Mouse (Mus musculus): Measurements from ENCODE around the gene Ubald2. TPM values are rescaled to one million over a fixed set of nuclear protein-coding genes. Genes with fewer than 3 reads are reported as not detected.

Gene Ubald2
- polyA plus RNA-seq, 1 experiment from 2014 or later = 34.2 TPM

GRCm38 (mm10) chr11:116443935-116444334, 10.0 kb downstream of the Ubald2 start:
- 84% methylated on average over 6 of the region's 6 CpGs for WGBS
- Histone ChIP-seq H3K4me3 (no peak overlapping the region), H3K4me1 (replicated peaks) (peaks cover 26% of the 10 kb centered on the region), H3K4me2 (no peak overlapping the region), H3K36me3 (peaks cover 9% of the 10 kb centered on the region), H3K9ac (no peak overlapping the region), H3K9me3 (replicated peaks) (no peaks in the 10 kb centered on the region), H3K27ac (ENCODE audit: poor library complexity, severe bottlenecking) (no peak overlapping the region), H3K27me3 (replicated peaks) (peaks cover 26% of the 10 kb centered on the region)
- ATAC-seq (ENCODE audit: insufficient number of reproducible peaks, low FRiP score) = no peak

- peaks cover 11% of the 10 kb centered on the region for H3K4me1 ChIP-seq (replicated peaks)
- peaks cover 26% of the 10 kb centered on the region for H3K27me3 ChIP-seq (replicated peaks)
- no peak overlapping the region for H3K4me3 ChIP-seq
- H3K36me3 ChIP-seq = no peaks in the 10 kb centered on the region
- H3K4me2 ChIP-seq = peak overlapping the region; percentile 44
- H3K27ac ChIP-seq (ENCODE audit: poor library complexity, severe bottlenecking) = no peak overlapping the region
- H3K9ac ChIP-seq = no peak overlapping the region
- ATAC-seq (ENCODE audit: insufficient number of reproducible peaks, low FRiP score) = peak; percentile 56
- H3K9me3 ChIP-seq (replicated peaks) = peaks cover 13% of the 10 kb centered on the region
- 21% methylated on average over 16 of the region's 16 CpGs for WGBS
These were observed 11.9 kb downstream of the Ubald2 start for GRCm38 (mm10) chr11:116445596-116446307.

DNA sequence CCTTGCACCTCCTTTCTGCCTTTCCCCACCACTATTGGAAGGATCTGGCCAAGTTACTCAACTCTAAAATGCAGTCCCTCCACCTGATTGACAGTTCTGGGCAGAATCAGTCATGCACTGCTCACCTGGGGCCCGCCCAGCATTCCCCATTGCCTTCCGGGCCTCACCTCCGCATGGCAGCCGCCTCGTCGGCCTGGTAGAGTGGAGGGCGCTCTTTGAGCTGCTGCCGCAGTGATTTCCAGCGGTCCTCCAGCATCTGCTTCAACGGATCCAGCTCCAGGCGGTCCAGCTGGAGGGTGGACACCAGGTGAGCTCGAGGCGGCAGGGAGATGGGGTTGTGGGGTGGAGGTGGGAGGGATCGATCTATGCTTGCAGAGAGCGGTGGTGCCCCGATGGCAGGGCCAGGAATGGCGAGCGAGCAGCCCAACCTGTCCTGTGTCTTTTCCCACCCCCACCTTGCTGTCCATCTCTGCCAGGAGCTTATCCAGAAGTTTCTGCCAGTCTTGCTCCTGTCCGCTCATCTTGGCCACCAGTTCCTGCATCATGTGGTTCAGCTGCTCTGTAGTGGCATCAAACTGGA, 12.5 kb downstream of the Ubald2 start:
- peaks cover 13% of the 10 kb centered on the region for H3K9me3 ChIP-seq (replicated peaks)
- 12% methylated on average over 19 of the region's 19 CpGs for WGBS
- peaks cover 9% of the 10 kb centered on the region for H3K4me1 ChIP-seq (replicated peaks)
- no peak overlapping the region for H3K4me2 ChIP-seq
- H3K9ac ChIP-seq = no peak overlapping the region
- H3K36me3 ChIP-seq = no peaks in the 10 kb centered on the region
- no peak overlapping the region for H3K4me3 ChIP-seq
- ATAC-seq (ENCODE audit: insufficient number of reproducible peaks, low FRiP score) = no peak; the same call in 1 of the 2 replicates
- peaks cover 26% of the 10 kb centered on the region for H3K27me3 ChIP-seq (replicated peaks)
- H3K27ac ChIP-seq (ENCODE audit: poor library complexity, severe bottlenecking) = no peak overlapping the region

DNA sequence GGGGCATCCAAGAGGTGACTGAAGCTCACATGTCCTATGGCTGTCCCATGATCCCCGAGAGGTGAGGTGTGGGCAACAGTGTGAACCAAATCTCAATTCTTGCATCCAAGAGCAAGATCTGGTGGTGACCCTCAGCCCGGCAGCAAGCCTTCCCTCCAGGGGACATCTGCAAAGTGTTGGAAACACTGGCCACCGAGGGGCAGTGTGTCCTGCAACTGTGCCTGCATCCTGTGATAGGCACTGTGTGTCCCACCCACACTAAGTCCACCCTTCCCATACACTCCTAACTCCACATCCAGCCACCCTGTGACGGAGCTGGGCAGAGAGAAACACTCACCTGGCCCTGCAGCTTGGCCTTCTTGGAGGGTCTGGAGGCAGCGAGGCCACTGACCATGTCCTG, 13.9 kb downstream of the Ubald2 start:
- Histone ChIP-seq H3K36me3 (no peaks in the 10 kb centered on the region), H3K4me1 (replicated peaks) (peaks cover 9% of the 10 kb centered on the region), H3K27ac (ENCODE audit: poor library complexity, severe bottlenecking) (no peak overlapping the region), H3K9ac (no peak overlapping the region), H3K4me2 (no peak overlapping the region), H3K27me3 (replicated peaks) (peaks cover 26% of the 10 kb centered on the region), H3K9me3 (replicated peaks) (peaks cover 13% of the 10 kb centered on the region), H3K4me3 (no peak overlapping the region)
- 59% methylated on average over 5 of the region's 5 CpGs for WGBS
- ATAC-seq (ENCODE audit: insufficient number of reproducible peaks, low FRiP score) = no peak

GRCm38 (mm10) chr11:116449341-116449740, 15.4 kb downstream of the Ubald2 start:
- no peak for ATAC-seq (ENCODE audit: insufficient number of reproducible peaks, low FRiP score)
- Histone ChIP-seq H3K9me3 (replicated peaks) (peaks cover 13% of the 10 kb centered on the region), H3K4me1 (replicated peaks) (peaks cover 9% of the 10 kb centered on the region), H3K27me3 (replicated peaks) (peaks cover 35% of the 10 kb centered on the region), H3K9ac (no peak overlapping the region), H3K4me3 (no peak overlapping the region), H3K36me3 (no peaks in the 10 kb centered on the region), H3K27ac (ENCODE audit: poor library complexity, severe bottlenecking) (no peak overlapping the region), H3K4me2 (no peak overlapping the region)
- 92% methylated on average over 3 of the region's 3 CpGs for WGBS

DNA sequence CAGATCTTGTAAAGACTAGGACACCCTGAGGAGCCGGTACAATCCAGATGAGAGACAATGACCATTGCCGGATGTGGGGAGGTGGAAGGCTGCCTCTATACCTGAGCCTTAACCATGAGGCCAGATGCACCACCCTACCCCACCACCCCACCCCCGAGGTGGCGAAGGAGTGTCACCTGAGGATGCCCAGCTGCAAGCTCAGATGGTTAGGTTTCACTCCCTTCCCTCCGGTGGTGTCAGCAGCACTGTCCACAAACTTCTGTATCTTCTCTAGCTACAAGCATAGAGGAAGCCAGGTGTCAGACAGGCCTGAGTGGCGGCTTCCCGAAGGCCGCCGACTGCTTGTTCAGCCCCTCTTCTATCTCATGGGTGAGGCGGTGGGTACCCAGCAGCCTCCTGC, 20.0 kb downstream of the Ubald2 start:
- Histone ChIP-seq H3K4me3 (no peak overlapping the region), H3K27ac (ENCODE audit: poor library complexity, severe bottlenecking) (no peak overlapping the region), H3K36me3 (no peaks in the 10 kb centered on the region), H3K27me3 (replicated peaks) (peaks cover 21% of the 10 kb centered on the region), H3K9ac (no peak overlapping the region), H3K4me2 (no peak overlapping the region), H3K9me3 (replicated peaks) (peaks cover 13% of the 10 kb centered on the region), H3K4me1 (replicated peaks) (no peaks in the 10 kb centered on the region)
- ATAC-seq (ENCODE audit: insufficient number of reproducible peaks, low FRiP score) = no peak
- 80% methylated on average over 10 of the region's 10 CpGs for WGBS

- WGBS = 70% methylated on average over 8 of the region's 8 CpGs
- no peak for ATAC-seq (ENCODE audit: insufficient number of reproducible peaks, low FRiP score)
These were observed 22.3 kb downstream of the Ubald2 start for GRCm38 (mm10) chr11:116456234-116456633.

GRCm38 (mm10) chr11:116459786-116460185, 25.9 kb downstream of the Ubald2 start:
- Histone ChIP-seq H3K4me1 (replicated peaks) (peaks cover 5% of the 10 kb centered on the region; the same call in 1 of the 2 replicates), H3K27ac (ENCODE audit: poor library complexity, severe bottlenecking) (no peak overlapping the region), H3K4me2 (no peak overlapping the region), H3K36me3 (no peaks in the 10 kb centered on the region), H3K9me3 (replicated peaks) (no peaks in the 10 kb centered on the region), H3K9ac (no peak overlapping the region), H3K4me3 (no peak overlapping the region), H3K27me3 (replicated peaks) (peaks cover 10% of the 10 kb centered on the region)
- ATAC-seq (ENCODE audit: insufficient number of reproducible peaks, low FRiP score) = no peak
- 53% methylated on average over 4 of the region's 4 CpGs for whole genome bisulfite sequencing

More at GRCm38 (mm10) chr11:116456234-116456633, 22.3 kb downstream of the Ubald2 start:
- H3K4me2 ChIP-seq = no peak overlapping the region
- no peak overlapping the region for H3K4me3 ChIP-seq
- peaks cover 21% of the 10 kb centered on the region for H3K27me3 ChIP-seq (replicated peaks)
- H3K9ac ChIP-seq = no peak overlapping the region
- H3K9me3 ChIP-seq (replicated peaks) = no peaks in the 10 kb centered on the region
- H3K27ac ChIP-seq (ENCODE audit: poor library complexity, severe bottlenecking) = no peak overlapping the region
- no peaks in the 10 kb centered on the region for H3K4me1 ChIP-seq (replicated peaks)
- H3K36me3 ChIP-seq = no peaks in the 10 kb centered on the region

- H3K9me3 ChIP-seq (replicated peaks) = no peaks in the 10 kb centered on the region
- peak; percentile 22; the same call in 1 of the 2 replicates for ATAC-seq (ENCODE audit: insufficient number of reproducible peaks, low FRiP score)
- H3K36me3 ChIP-seq = no peaks in the 10 kb centered on the region
- peaks cover 5% of the 10 kb centered on the region; the same call in 1 of the 2 replicates for H3K4me1 ChIP-seq (replicated peaks)
- no peak overlapping the region for H3K4me2 ChIP-seq
- no peak overlapping the region for H3K4me3 ChIP-seq
- H3K27me3 ChIP-seq (replicated peaks) = 0 out of 2 replicates have a peak, but pooled peaks cover 6% of the 10 kb centered on the region
- no peak overlapping the region for H3K9ac ChIP-seq
- no peak overlapping the region for H3K27ac ChIP-seq (ENCODE audit: poor library complexity, severe bottlenecking)
- 62% methylated on average over 5 of the region's 5 CpGs for WGBS
These were observed 29.4 kb downstream of the Ubald2 start for GRCm38 (mm10) chr11:116463338-116463737.

DNA sequence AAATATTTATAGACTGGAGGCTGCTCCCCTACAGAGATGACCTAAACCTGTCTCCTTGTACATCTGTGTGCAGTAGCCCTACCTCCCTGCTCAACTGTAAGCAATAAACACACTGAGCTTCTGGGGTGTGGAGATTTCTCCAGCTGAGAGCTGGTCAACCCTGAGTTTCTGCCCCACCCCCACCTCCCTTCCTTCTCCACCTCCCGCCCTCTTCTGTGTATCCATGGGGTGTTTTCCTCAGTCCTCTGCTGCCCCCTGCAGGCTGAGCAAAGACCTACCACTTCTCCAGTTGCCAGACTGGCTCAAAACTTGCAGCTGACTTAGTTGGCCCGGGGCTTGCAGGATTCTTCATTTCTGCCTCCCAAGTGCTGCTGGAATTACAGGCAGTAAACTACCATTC, 29.9 kb downstream of the Ubald2 start:
- no peak overlapping the region for H3K27ac ChIP-seq (ENCODE audit: poor library complexity, severe bottlenecking)
- H3K27me3 ChIP-seq (replicated peaks) = 0 out of 2 replicates have a peak, but pooled peaks cover 6% of the 10 kb centered on the region
- H3K36me3 ChIP-seq = no peaks in the 10 kb centered on the region
- no peaks in the 10 kb centered on the region for H3K9me3 ChIP-seq (replicated peaks)
- ATAC-seq (ENCODE audit: insufficient number of reproducible peaks, low FRiP score) = peak; percentile 79
- no peak overlapping the region for H3K9ac ChIP-seq
- no peak overlapping the region for H3K4me3 ChIP-seq
- no peak overlapping the region for H3K4me2 ChIP-seq
- H3K4me1 ChIP-seq (replicated peaks) = peaks cover 5% of the 10 kb centered on the region; the same call in 1 of the 2 replicates
- WGBS = 3% methylated on average over 2 of the region's 2 CpGs

- Histone ChIP-seq H3K36me3 (peaks cover 16% of the 10 kb centered on the region), H3K9ac (no peak within 1 kb of the TSS), H3K27me3 (replicated peaks) (0 out of 2 replicates have a peak, but pooled peaks cover 6% of the 10 kb centered on the region), H3K27ac (ENCODE audit: poor library complexity, severe bottlenecking) (no peak within 1 kb of the TSS), H3K4me1 (replicated peaks) (peaks cover 8% of the 10 kb centered on the region; the same call in 1 of the 2 replicates), H3K4me3 (no peak within 1 kb of the TSS), H3K9me3 (replicated peaks) (no peaks in the 10 kb centered on the region), H3K4me2 (no peak within 1 kb of the TSS)
- 58% methylated on average over 20 of the region's 20 CpGs for WGBS
- ATAC-seq (ENCODE audit: insufficient number of reproducible peaks, low FRiP score) = no peak
These were observed 32.2 kb downstream of the Ubald2 start, which contains the start of gene Qrich2 for GRCm38 (mm10) chr11:116466141-116466540. Gene Qrich2, minus strand, starts transcription at chr11:116466241.
